Mouse (Mus musculus): ENCODE data around the gene Eif1ax. TPM values are rescaled to one million over a fixed set of nuclear protein-coding genes. Genes with fewer than 3 reads are reported as not detected.
"Not testable (repeated sequence)": the region's sequence is repeated elsewhere in the genome, so short reads cannot be mapped to it uniquely, and the experiment has no call there.

Gene Eif1ax
- total RNA-seq (2017) = 21.6 to 33.1 TPM (median 26.9 TPM) in 3 replicates

GRCm38 (mm10) chrX:159371831-159372752 is at the start of gene Eif1ax:
Gene Eif1ax (plus strand): TSS chrX:159372178.
- peak; percentile 93 for ATAC-seq (replicated peaks; ENCODE audit: insufficient number of reproducible peaks, low FRiP score, low TSS enrichment, poor library complexity, severe bottlenecking)

DNA sequence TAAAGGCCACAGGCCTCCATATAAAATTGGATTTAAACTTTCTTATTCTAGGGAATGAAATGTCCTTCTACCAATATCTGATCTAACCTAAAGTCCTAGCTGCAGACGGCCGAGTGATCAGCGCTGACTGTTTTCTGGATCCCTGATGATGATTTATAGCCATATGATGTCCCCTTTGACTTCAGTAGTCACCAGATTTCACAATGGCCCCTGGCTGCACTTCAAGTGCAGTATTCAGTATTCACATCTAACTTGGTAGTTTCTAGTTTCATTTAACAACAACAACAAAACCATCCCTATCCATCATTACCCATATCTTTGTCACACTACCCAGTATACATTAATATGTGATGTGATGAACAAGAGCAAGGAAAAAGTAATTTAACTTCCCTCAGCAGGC is 7.5 kb upstream of the Eif1ax start:
- ATAC-seq (replicated peaks; ENCODE audit: insufficient number of reproducible peaks, low FRiP score, low TSS enrichment, poor library complexity, severe bottlenecking) = no peak

- 0 out of 2 replicates have a peak, but pooled peaks have one; percentile 18 for ATAC-seq (replicated peaks; ENCODE audit: insufficient number of reproducible peaks, low FRiP score, low TSS enrichment, poor library complexity, severe bottlenecking)
These were observed 771 bp downstream of the Eif1ax start for GRCm38 (mm10) chrX:159372753-159373144.

- ATAC-seq (replicated peaks; ENCODE audit: insufficient number of reproducible peaks, low FRiP score, low TSS enrichment, poor library complexity, severe bottlenecking) = no peak
These were observed 15.1 kb downstream of the Eif1ax start for GRCm38 (mm10) chrX:159387105-159387504.

DNA sequence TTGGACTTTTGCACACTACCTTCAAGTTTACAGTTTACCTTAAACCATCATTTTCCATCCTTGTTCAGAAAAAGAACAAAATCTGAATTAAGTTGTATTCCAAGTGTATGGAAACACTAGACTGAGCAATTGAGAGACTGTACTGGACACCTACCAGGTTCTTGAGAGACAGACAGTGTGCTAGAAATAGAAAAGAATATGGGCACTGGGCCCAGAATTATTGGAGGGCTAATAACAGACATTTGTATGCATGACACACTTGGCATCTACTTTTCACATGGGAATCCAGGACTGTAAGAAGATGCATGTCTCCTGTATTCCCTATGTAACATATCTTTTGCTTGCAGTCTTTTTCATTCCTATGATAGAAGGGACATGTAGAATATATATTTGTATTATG is 17.0 kb downstream of the Eif1ax start:
- ATAC-seq (replicated peaks; ENCODE audit: insufficient number of reproducible peaks, low FRiP score, low TSS enrichment, poor library complexity, severe bottlenecking) = no peak

DNA sequence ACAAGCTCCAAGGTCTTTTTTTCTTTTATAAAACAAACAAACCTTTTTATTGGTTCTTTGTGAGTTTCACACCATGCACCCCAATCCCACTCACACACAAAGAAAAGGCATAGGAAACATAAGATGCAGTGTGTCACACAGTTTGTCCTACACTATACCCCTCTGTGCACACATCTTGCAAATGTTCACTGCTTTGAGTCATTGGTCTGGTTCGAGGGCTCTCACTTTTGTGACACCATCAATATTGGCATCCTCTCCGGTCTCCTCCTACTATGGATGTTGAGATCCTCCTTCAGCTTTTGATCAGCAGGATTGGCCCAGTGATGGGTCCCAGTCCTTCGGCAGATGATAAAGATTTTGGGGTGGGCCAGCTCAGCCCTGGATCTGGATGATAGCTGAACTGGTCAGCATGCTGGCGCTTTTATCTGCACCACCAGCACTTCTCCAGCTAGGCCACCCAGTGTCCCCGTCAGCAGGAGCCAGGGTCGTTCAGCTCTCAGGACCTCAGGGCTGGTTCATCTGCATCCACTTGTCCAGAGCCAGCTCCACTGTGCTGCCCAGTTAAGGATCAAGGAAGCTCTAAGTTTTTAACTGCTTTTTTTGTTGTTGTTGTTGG is 18.5 kb downstream of the Eif1ax start:
- ATAC-seq (replicated peaks; ENCODE audit: insufficient number of reproducible peaks, low FRiP score, low TSS enrichment, poor library complexity, severe bottlenecking) = no peak

DNA sequence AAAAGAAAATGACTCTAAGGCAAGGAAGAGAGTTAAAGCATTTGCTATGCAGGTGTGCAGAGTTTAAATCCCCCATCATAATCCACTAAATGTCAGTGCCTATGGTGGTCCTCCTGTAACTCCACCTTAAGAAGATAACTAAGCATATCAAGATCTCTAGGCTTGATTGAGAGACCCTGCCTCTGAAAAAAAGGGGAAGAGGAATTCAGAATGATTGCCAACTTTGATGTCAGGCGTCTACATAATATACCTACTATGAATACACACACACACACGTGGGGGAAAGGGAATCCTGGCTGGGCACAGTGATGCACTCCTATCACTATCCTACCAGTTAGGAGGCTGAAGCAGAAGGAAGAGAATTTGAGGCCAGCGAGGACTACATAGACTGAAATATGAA is 19.3 kb downstream of the Eif1ax start:
- no peak for ATAC-seq (replicated peaks; ENCODE audit: insufficient number of reproducible peaks, low FRiP score, low TSS enrichment, poor library complexity, severe bottlenecking)

- ATAC-seq (replicated peaks; ENCODE audit: insufficient number of reproducible peaks, low FRiP score, low TSS enrichment, poor library complexity, severe bottlenecking) = no peak
These were observed 37.3 kb downstream of the Eif1ax start for GRCm38 (mm10) chrX:159409253-159409652.

GRCm38 (mm10) chrX:159414130-159414828 is 42.3 kb downstream of the Eif1ax start, which contains the start of gene Map7d2:
Gene Map7d2 (plus strand): TSS chrX:159414572.
- ATAC-seq (replicated peaks; ENCODE audit: insufficient number of reproducible peaks, low FRiP score, low TSS enrichment, poor library complexity, severe bottlenecking) = no peak

- ATAC-seq (replicated peaks; ENCODE audit: insufficient number of reproducible peaks, low FRiP score, low TSS enrichment, poor library complexity, severe bottlenecking) = no peak
These were observed 43.1 kb downstream of the Eif1ax start for GRCm38 (mm10) chrX:159414829-159415673.

- ATAC-seq (replicated peaks; ENCODE audit: insufficient number of reproducible peaks, low FRiP score, low TSS enrichment, poor library complexity, severe bottlenecking) = not testable (repeated sequence)
These were observed 58.5 kb downstream of the Eif1ax start for GRCm38 (mm10) chrX:159430507-159430906.

Other genes with a start within 250 kb of the Eif1ax start
- gene Rps6ka3, start 161.9 kb upstream of the Eif1ax start, total RNA-seq (2017) = 25.0 to 42.6 TPM (median 36.5 TPM) in 3 replicates
- gene Map7d2, start 42.4 kb downstream of the Eif1ax start, total RNA-seq (2017) = not detected in 3 replicates
- 30.3 to 48.1 TPM (median 31.0 TPM) in 3 replicates for gene Bclaf3, start 154.5 kb downstream of the Eif1ax start, total RNA-seq (2017)